In the genomic region with DNA sequence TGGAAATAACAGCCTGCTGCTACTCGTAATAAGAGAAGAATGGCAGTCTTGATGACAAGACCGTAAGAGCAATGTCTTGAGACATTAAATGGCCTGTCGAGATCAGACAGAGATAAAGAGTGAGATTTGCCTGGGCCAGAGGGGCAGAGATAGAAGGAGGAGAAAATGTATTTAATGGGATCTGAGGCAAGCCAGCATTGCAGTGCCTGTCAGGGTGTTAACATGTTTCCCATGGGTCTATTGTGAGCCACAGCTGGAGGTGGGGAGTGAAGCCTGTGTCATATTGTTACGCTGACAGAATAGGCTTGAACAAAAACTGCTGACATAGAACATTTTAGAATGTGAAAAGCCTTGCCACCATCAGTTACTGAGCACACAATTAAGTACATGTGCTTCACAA, we compare ENCODE assay signal across 14 mouse cellular contexts.
DNase-seq lines count a peak whose midpoint lies in the region; ATAC-seq lines count a peak whose summit lies in the region.
"Had no signal": no experiment of that assay in that cellular context is flagged by ENCODE, and none has a peak within 500 bp of the region (broad histone marks: within the 10 kb centered on the region; RNA-seq: fewer than 3 reads in every experiment).

No protein-coding gene starts in this region.

- no peak overlapping the region for H3K4me2 ChIP-seq in forebrain, embryonic 16.5 days (ENCODE audit: low read length)
- no peak overlapping the region for H3K4me2 ChIP-seq in midbrain, embryonic 14.5 days (ENCODE audit: low read length)
- H3K4me2 ChIP-seq: intestine, embryonic 15.5 days; liver, embryonic 11.5 days had no signal

- peak; percentile 65 for DNase-seq in MN1 (ENCODE audit: low spot score)
- peak; percentile 17 for DNase-seq in embryo, embryonic 9.5 days (ENCODE audit: extremely low spot score)
- peak; percentile 64 for DNase-seq in midbrain, embryonic 14.5 days
- no peak for DNase-seq in kidney, adult 11 months
- no peak for DNase-seq in left cerebral cortex, postnatal 4 days
- no peak for DNase-seq in adipocyte (ENCODE audit: low spot score)
- DNase-seq: cerebellum, postnatal 25 days; gastrocnemius, postnatal 25 days; right cerebral cortex, postnatal 14 days; thymus, postnatal 4 days had no signal

- H3K36me3 ChIP-seq in forebrain, embryonic 16.5 days (ENCODE audit: control insufficient read depth, insufficient read depth): no peaks in the 10 kb centered on the region
- no peaks in the 10 kb centered on the region for H3K36me3 ChIP-seq in midbrain, embryonic 14.5 days (ENCODE audit: control insufficient read depth, insufficient read depth, low read length)
- H3K36me3 ChIP-seq: intestine, embryonic 15.5 days had no signal

- no peak overlapping the region for H3K27ac ChIP-seq in forebrain, embryonic 16.5 days (ENCODE audit: low read length)
- no peak overlapping the region for H3K27ac ChIP-seq in midbrain, embryonic 14.5 days (replicated peaks; ENCODE audit: low read depth, low read length)
- H3K27ac ChIP-seq: intestine, embryonic 15.5 days had no signal

- H3K9ac ChIP-seq in forebrain, embryonic 16.5 days (replicated peaks; ENCODE audit: low read depth, low read length): no peak overlapping the region
- H3K9ac ChIP-seq in midbrain, embryonic 14.5 days (replicated peaks; ENCODE audit: low read length): no peak overlapping the region
- H3K9ac ChIP-seq: intestine, embryonic 15.5 days had no signal

- ATAC-seq in forebrain, embryonic 16.5 days: peak; percentile 91
- ATAC-seq in midbrain, embryonic 14.5 days (ENCODE audit: low FRiP score, low TSS enrichment): peak; percentile 62; the same call in 1 of the 2 replicates
- ATAC-seq in cerebellum, adult (ENCODE audit: insufficient number of reproducible peaks, low FRiP score, low TSS enrichment): no peak
- ATAC-seq: intestine, embryonic 15.5 days had no signal

- intact Hi-C loops in left cerebral cortex, postnatal 4 days (cut with DNase I): no loop called here

- H3K4me3 ChIP-seq in forebrain, embryonic 16.5 days (replicated peaks; ENCODE audit: low read length): no peak overlapping the region
- H3K4me3 ChIP-seq in midbrain, embryonic 14.5 days (replicated peaks; ENCODE audit: low read depth, low read length): no peak overlapping the region
- H3K4me3 ChIP-seq: intestine, embryonic 15.5 days had no signal

- peaks cover 4% of the 10 kb centered on the region; the same call in 1 of the 2 replicates for H3K4me1 ChIP-seq in forebrain, embryonic 16.5 days (replicated peaks; ENCODE audit: control insufficient read depth, insufficient read depth, low read length)
- H3K4me1 ChIP-seq in midbrain, embryonic 14.5 days (ENCODE audit: control insufficient read depth, insufficient read depth, low read length): peaks cover 6% of the 10 kb centered on the region; the same call in 1 of the 2 replicates
- H3K4me1 ChIP-seq: intestine, embryonic 15.5 days had no signal

- H3K9me3 ChIP-seq in forebrain, embryonic 16.5 days (ENCODE audit: control insufficient read depth, low read length): no peaks in the 10 kb centered on the region
- H3K9me3 ChIP-seq in midbrain, embryonic 14.5 days (ENCODE audit: control insufficient read depth, low read length): no peaks in the 10 kb centered on the region
- H3K9me3 ChIP-seq: intestine, embryonic 15.5 days had no signal

- no peaks in the 10 kb centered on the region for H3K27me3 ChIP-seq in forebrain, embryonic 16.5 days (replicated peaks; ENCODE audit: control insufficient read depth, insufficient read depth, low read length)
- no peaks in the 10 kb centered on the region for H3K27me3 ChIP-seq in midbrain, embryonic 14.5 days (ENCODE audit: control insufficient read depth, insufficient read depth, low read length)
- H3K27me3 ChIP-seq: intestine, embryonic 15.5 days had no signal

- 13% methylated on average over 4 of the region's 4 CpGs for WGBS in forebrain, embryonic 16.5 days
- WGBS in midbrain, embryonic 14.5 days: 4% methylated on average over 4 of the region's 4 CpGs

Comparison
In these comparisons a context has a peak if more than half of its experiments do, and no peak if none do; other contexts are left out.
1. DNase-seq: peak in MN1 (single experiment), embryo, embryonic 9.5 days (single experiment) and midbrain, embryonic 14.5 days (single experiment); none in kidney, adult 11 months (single experiment), left cerebral cortex, postnatal 4 days (single experiment) and adipocyte (single experiment).